Mouse (Mus musculus): ENCODE measurements around the gene Vmn1r32. TPM values are rescaled to one million over a fixed set of nuclear protein-coding genes. Genes with fewer than 3 reads are reported as not detected.

Vmn1r32 gene
- not detected for polyA plus RNA-seq (2014; fragmentation: Illumina TruSeq; extraction: RNeasy Lipid Tissue Mini Kit (QIAGEN cat#74804))

GRCm38 (mm10) chr6:66559996-66560395 is at the start of gene Vmn1r32:
Gene Vmn1r32, minus strand, starts transcription at chr6:66560096.

GRCm38 (mm10) chr6:66535028-66535862 is 24.7 kb downstream of the Vmn1r32 start, which contains the start of gene Mad2l1:
Gene Mad2l1, plus strand, starts transcription at chr6:66535390.

Other genes starting within 250 kb of the Vmn1r32 start
- gene Mad2l1, start 24.7 kb downstream of the Vmn1r32 start, polyA plus RNA-seq (2014; fragmentation: Illumina TruSeq; extraction: RNeasy Lipid Tissue Mini Kit (QIAGEN cat#74804)): 145 TPM
- gene Vmn1r33, start 58.2 kb upstream of the Vmn1r32 start, polyA plus RNA-seq (2014; fragmentation: Illumina TruSeq; extraction: RNeasy Lipid Tissue Mini Kit (QIAGEN cat#74804)): not detected
- not detected for gene Vmn1r34, start 83.8 kb upstream of the Vmn1r32 start, polyA plus RNA-seq (2014; fragmentation: Illumina TruSeq; extraction: RNeasy Lipid Tissue Mini Kit (QIAGEN cat#74804))
- gene Vmn1r35, start 125.8 kb upstream of the Vmn1r32 start, polyA plus RNA-seq (2014; fragmentation: Illumina TruSeq; extraction: RNeasy Lipid Tissue Mini Kit (QIAGEN cat#74804)): not detected
- not detected for gene Vmn1r36, start 159.1 kb upstream of the Vmn1r32 start, polyA plus RNA-seq (2014; fragmentation: Illumina TruSeq; extraction: RNeasy Lipid Tissue Mini Kit (QIAGEN cat#74804))
- not detected for gene Vmn1r37, start 169.3 kb upstream of the Vmn1r32 start, polyA plus RNA-seq (2014; fragmentation: Illumina TruSeq; extraction: RNeasy Lipid Tissue Mini Kit (QIAGEN cat#74804))
- gene Vmn1r38, start 222.5 kb upstream of the Vmn1r32 start, polyA plus RNA-seq (2014; fragmentation: Illumina TruSeq; extraction: RNeasy Lipid Tissue Mini Kit (QIAGEN cat#74804)): not detected